1 mouse cellular context compared by ENCODE assay signal in the genomic region with DNA sequence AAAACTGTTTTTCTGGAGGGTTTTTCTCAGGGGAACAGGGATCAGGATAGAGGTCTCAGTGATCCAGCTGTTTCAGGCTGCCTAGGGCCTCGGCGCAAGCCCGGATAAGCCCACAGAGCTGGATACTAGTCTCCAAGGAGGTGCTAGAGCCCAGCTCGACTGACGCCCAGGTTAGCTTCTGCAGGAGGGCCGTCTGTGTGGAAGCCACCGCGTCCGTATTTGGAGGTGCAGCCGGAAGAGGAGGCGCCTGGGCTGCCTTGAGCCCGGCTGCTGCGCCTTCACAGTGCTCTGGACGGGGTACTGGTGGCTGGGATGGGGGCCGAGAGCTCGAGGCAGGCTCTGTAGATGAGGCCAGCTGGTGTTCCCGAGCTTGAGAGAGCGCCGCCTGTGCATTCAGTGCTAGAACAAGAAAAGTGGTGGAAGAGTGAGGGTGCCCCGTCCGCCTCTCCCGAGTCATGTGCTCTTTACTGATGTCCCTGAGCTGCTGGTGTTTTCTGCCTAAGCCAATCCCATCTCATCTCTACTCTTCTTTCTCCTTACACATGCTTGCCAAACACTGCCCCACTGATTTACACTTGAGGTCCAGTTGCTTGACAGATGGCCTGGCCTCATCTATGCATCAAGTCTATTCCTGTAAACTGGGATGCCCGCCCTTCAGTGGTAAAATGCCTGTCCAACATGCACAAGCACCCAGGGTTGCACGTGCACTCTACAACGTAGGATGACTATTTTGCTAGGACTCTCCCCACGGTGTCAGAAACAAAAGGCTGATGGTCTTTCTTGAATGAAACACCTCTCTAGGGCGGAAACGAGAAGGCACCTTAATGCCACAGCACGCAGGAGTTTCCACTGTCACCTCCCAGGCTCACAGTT.
TF ChIP-seq lines count a peak whose summit lies in the region.

No protein-coding gene starts in this region.

TF ChIP-seq in CH12.LX, 34 proteins besides CTCF, POLR2A, EP300 and RAD21:
- TF ChIP-seq ELF1 (IDR thresholded peaks at IDR 0.05; ENCODE audit: low read depth, low read length) (no peak), MAZ (IDR thresholded peaks at IDR 0.05; ENCODE audit: low read depth, low read length) (no peak), TCF12 (IDR thresholded peaks at IDR 0.05; ENCODE audit: low read depth, low read length) (no peak), ZKSCAN1 (IDR thresholded peaks at IDR 0.05; ENCODE audit: borderline replicate concordance, low read depth, low read length) (no peak), MAX (IDR thresholded peaks at IDR 0.05; ENCODE audit: low read length) (no peak), JUND (conservative IDR thresholded peaks at IDR 0.05; ENCODE audit: low read depth, low read length) (no peak), MXI1 (IDR thresholded peaks at IDR 0.05; ENCODE audit: low read depth, low read length) (no peak), JUN (IDR thresholded peaks at IDR 0.05; ENCODE audit: insufficient read depth, low read depth, low read length) (no peak), SIN3A (IDR thresholded peaks at IDR 0.05; ENCODE audit: low read length) (no peak), ETS1 (conservative IDR thresholded peaks at IDR 0.05; ENCODE audit: low read depth, low read length) (no peak), ZNF384 (IDR thresholded peaks at IDR 0.05; ENCODE audit: low read depth, low read length) (no peak), MEF2A (IDR thresholded peaks at IDR 0.05; ENCODE audit: borderline replicate concordance, low read depth, low read length) (no peak), CHD2 (IDR thresholded peaks at IDR 0.05; ENCODE audit: low read length) (no peak), NELFE (IDR thresholded peaks at IDR 0.05; ENCODE audit: low read depth, low read length) (no peak), RCOR1 (conservative IDR thresholded peaks at IDR 0.05; ENCODE audit: low read depth, low read length) (no peak), POLR2AphosphoS2 (IDR thresholded peaks at IDR 0.05; ENCODE audit: low read depth, low read length) (no peak), BHLHE40 (IDR thresholded peaks at IDR 0.05; ENCODE audit: low read depth, low read length) (no peak)
TF ChIP-seq in CH12.LX: peak in this region for 0.
